Mouse (Mus musculus): ENCODE measurements around the gene Hipk2. TPM values are rescaled to one million over a fixed set of nuclear protein-coding genes. Genes with fewer than 3 reads are reported as not detected.

The Hipk2 gene
- polyA plus RNA-seq, 1 experiment from 2014 or later, result 30.6 TPM

DNA sequence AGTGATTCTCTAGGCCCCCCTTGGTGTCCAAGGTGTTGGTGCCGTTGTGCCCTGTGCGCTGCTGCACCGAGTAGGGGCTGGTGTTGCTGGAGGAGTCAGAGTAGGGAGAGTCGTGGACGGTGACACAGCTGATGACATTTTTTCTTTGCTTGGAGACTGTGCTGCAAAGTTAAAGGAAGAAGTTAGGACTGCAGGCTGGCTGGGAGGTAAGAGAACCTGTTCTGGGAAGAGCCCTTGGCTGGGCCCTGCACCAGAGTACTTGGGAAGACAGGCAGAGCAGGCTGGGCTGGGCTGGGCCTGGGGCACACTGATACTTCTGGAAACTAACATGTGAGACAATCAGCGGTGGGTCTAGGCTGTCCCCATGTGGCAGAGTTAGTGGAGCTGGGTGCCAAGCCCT, 172.4 kb downstream of the Hipk2 start:
- DNase-seq (ENCODE audit: low spot score) (no peak), ATAC-seq (ENCODE audit: insufficient read depth, low FRiP score, low TSS enrichment) (no peak)
- Histone ChIP-seq H3K4me2 (ENCODE audit: low read depth) (no peak overlapping the region), H3K4me3 (ENCODE audit: low read depth, low read length) (no peak overlapping the region), H3K27me3 (ENCODE audit: control insufficient read depth, insufficient read depth, low read length) (no peaks in the 10 kb centered on the region), H3K36me3 (ENCODE audit: control insufficient read depth, insufficient read depth, low read length) (peaks cover 19% of the 10 kb centered on the region), H3K9me3 (ENCODE audit: control insufficient read depth, low read length) (no peaks in the 10 kb centered on the region), H3K9ac (ENCODE audit: low read length) (no peak overlapping the region), H3K4me1 (ENCODE audit: control insufficient read depth, insufficient read depth, low read length) (no peaks in the 10 kb centered on the region), H3K27ac (ENCODE audit: low read depth, low read length) (no peak overlapping the region)
- 94% methylated on average over 6 of the region's 6 CpGs for WGBS

DNA sequence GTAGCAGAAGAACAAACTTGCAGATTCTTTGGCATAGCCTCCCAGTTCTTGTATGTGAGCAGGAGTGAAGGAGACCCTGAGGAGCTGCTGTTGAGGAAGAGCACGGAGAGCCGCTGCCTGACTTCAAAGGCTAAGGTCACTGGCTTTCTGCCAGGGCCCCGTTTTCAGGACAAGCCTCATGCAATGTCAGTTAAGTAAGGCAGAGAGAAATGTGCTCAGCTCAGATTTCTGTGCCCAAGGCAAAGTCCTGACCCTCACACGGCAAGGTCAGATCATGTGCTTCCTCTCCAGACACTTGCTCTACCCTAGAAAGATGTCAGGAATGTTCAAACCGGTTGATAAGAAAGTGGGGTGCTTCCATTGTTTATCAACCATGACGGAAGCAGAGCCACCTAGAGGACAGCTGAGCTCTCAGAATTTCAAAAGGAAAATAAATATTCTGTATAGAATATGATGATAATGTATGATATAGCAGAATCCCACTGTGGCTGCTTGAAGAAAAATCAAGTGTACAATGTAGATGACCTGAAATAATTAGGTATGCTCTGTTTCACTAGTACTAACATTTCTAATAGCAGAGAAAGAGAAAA, 173.1 kb downstream of the Hipk2 start:
- Histone ChIP-seq H3K4me1 (ENCODE audit: control insufficient read depth, insufficient read depth, low read length) (no peaks in the 10 kb centered on the region), H3K27me3 (ENCODE audit: control insufficient read depth, insufficient read depth, low read length) (no peaks in the 10 kb centered on the region), H3K27ac (ENCODE audit: low read depth, low read length) (no peak overlapping the region), H3K4me2 (ENCODE audit: low read depth) (no peak overlapping the region), H3K36me3 (ENCODE audit: control insufficient read depth, insufficient read depth, low read length) (peaks cover 24% of the 10 kb centered on the region), H3K9me3 (ENCODE audit: control insufficient read depth, low read length) (no peaks in the 10 kb centered on the region), H3K9ac (ENCODE audit: low read length) (no peak overlapping the region), H3K4me3 (ENCODE audit: low read depth, low read length) (no peak overlapping the region)
- DNase-seq (ENCODE audit: low spot score), result no peak
- no peak for ATAC-seq (ENCODE audit: insufficient read depth, low FRiP score, low TSS enrichment)
- 63% methylated on average over 6 of the region's 6 CpGs for WGBS

DNA sequence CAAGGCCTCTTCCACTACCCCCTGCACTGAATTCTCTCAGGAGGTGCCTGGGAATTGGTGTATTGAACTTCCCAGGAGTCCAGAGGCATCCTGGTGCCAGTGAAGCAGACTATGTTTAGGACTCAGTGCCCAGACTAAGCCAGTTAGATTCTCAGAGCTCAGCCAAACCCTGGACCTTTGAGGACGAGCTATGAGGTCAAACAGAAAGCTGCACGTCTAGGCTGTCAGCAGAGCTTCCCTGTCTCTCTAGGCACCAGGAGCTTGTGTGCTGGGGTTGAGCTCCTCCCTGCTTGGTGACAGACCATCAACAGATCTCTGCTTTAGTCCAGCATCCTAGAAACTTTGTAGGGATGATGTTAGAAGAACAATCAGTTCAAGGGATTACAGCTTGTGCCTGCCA, 174.5 kb downstream of the Hipk2 start:
- no peak overlapping the region for H3K27ac ChIP-seq (ENCODE audit: low read depth, low read length)
- 68% methylated on average over 2 of the region's 2 CpGs for WGBS
- H3K4me3 ChIP-seq (ENCODE audit: low read depth, low read length), result no peak overlapping the region
- H3K4me2 ChIP-seq (ENCODE audit: low read depth), result no peak overlapping the region
- no peaks in the 10 kb centered on the region for H3K27me3 ChIP-seq (ENCODE audit: control insufficient read depth, insufficient read depth, low read length)
- ATAC-seq (ENCODE audit: insufficient read depth, low FRiP score, low TSS enrichment) (no peak), DNase-seq (ENCODE audit: low spot score) (no peak)
- no peaks in the 10 kb centered on the region for H3K4me1 ChIP-seq (ENCODE audit: control insufficient read depth, insufficient read depth, low read length)
- H3K36me3 ChIP-seq (ENCODE audit: control insufficient read depth, insufficient read depth, low read length), result peaks cover 26% of the 10 kb centered on the region
- no peaks in the 10 kb centered on the region for H3K9me3 ChIP-seq (ENCODE audit: control insufficient read depth, low read length)
- no peak overlapping the region for H3K9ac ChIP-seq (ENCODE audit: low read length)

DNA sequence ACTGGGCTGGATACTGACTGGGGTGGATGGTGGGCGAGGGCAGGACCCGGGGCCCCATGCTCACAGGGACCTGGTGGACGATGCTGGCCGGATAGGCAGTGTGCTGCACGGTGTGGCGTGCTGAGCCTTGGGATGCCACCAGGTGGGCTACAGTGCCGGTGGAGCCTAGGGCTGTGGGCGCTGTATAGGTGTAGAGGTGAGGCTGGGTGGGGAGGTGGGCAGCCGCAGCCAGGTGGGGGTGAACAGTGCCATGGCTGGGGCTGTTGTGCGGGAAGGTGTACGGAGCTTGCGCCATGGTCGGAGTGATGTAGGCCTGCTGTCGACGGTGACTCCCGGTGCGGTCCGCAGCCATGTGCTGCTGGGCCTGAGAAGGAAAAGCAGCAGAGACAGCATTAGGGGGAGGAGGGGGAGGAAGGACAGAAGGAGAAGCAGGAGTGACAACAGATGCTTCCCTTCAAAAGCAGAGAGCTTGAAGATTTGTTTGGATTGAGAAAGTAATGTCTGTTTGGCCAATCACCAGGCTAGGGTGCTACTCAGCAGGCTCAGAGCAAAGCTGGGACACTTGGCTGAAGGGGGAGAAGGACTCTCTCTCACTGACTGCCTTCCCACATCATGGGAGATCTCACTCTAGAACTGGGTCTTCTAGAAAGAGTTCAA, 177.6 kb downstream of the Hipk2 start:
- no peak overlapping the region for H3K4me3 ChIP-seq (ENCODE audit: low read depth, low read length)
- no peaks in the 10 kb centered on the region for H3K4me1 ChIP-seq (ENCODE audit: control insufficient read depth, insufficient read depth, low read length)
- DNase-seq (ENCODE audit: low spot score), result no peak
- H3K27ac ChIP-seq (ENCODE audit: low read depth, low read length), result no peak overlapping the region
- no peak for ATAC-seq (ENCODE audit: insufficient read depth, low FRiP score, low TSS enrichment)
- H3K36me3 ChIP-seq (ENCODE audit: control insufficient read depth, insufficient read depth, low read length), result peaks cover 32% of the 10 kb centered on the region
- no peak overlapping the region for H3K4me2 ChIP-seq (ENCODE audit: low read depth)
- H3K9ac ChIP-seq (ENCODE audit: low read length), result no peak overlapping the region
- 96% methylated on average over 16 of the region's 18 CpGs for WGBS
- no peaks in the 10 kb centered on the region for H3K9me3 ChIP-seq (ENCODE audit: control insufficient read depth, low read length)
- no peaks in the 10 kb centered on the region for H3K27me3 ChIP-seq (ENCODE audit: control insufficient read depth, insufficient read depth, low read length)

DNA sequence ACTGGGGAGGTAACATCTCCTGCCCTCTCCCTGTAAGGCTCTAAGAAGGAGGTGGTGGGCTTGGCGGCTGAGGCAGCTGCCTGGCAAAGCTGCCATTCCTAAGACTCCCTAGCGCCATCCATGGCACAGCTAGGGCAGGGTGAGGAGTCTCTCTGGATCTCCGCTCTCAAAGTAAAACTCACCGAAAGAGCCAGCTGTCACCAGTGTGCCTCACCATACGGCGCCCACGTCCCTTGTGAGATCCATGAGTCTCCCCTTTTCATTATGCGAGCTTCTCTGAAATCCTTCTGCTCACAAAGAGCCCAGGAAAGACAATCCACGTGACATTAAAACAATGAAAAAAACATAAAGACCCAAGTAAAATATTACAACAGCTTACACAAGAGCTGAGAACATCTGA, 179.4 kb downstream of the Hipk2 start:
- no peak overlapping the region for H3K27ac ChIP-seq (ENCODE audit: low read depth, low read length)
- WGBS, result 87% methylated on average over 9 of the region's 9 CpGs
- no peak overlapping the region for H3K4me3 ChIP-seq (ENCODE audit: low read depth, low read length)
- H3K36me3 ChIP-seq (ENCODE audit: control insufficient read depth, insufficient read depth, low read length), result peaks cover 30% of the 10 kb centered on the region
- DNase-seq (ENCODE audit: low spot score) (no peak), ATAC-seq (ENCODE audit: insufficient read depth, low FRiP score, low TSS enrichment) (no peak)
- H3K4me2 ChIP-seq (ENCODE audit: low read depth), result no peak overlapping the region
- no peaks in the 10 kb centered on the region for H3K4me1 ChIP-seq (ENCODE audit: control insufficient read depth, insufficient read depth, low read length)
- H3K27me3 ChIP-seq (ENCODE audit: control insufficient read depth, insufficient read depth, low read length), result no peaks in the 10 kb centered on the region
- no peaks in the 10 kb centered on the region for H3K9me3 ChIP-seq (ENCODE audit: control insufficient read depth, low read length)
- H3K9ac ChIP-seq (ENCODE audit: low read length), result no peak overlapping the region

DNA sequence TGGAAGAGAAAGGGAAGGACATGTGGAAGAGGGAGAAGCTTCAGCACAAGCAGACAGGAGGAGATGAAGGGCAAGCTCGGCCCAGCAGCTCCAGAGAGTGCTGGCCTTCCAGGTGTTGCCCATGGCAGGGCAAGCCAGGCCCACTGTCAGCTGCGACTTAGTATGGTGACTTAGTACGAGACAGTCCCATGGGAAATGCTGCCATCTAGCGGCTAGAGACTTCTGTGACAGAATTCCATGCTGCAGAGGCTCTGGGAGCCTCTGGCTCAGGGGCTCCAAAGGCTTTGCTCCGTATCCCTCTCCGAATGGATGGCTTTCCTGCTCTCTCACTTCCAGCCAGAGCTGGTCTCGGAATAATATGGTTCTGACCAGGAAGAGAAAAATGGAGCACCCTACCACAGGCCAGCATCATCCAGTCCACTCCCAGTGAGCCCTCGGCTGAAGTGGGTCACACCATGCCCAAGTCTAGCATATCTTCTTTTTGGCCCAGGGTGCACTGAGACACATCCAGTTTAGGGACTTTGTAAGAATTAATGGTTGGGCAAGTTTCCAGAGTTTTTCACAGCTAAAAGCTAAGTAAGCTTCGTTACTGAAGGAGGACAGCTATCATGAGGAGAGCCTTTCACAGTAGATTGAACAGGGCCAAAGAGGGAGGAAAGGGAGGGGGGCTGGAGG, 180.4 kb downstream of the Hipk2 start:
- peaks cover 27% of the 10 kb centered on the region for H3K36me3 ChIP-seq (ENCODE audit: control insufficient read depth, insufficient read depth, low read length)
- 37% methylated on average over 9 of the region's 9 CpGs for WGBS
- DNase-seq (ENCODE audit: low spot score) (peak; percentile 80), ATAC-seq (ENCODE audit: insufficient read depth, low FRiP score, low TSS enrichment) (peak; percentile 67; the same call in 1 of the 2 replicates)
- H3K4me2 ChIP-seq (ENCODE audit: low read depth), result no peak overlapping the region
- no peaks in the 10 kb centered on the region for H3K27me3 ChIP-seq (ENCODE audit: control insufficient read depth, insufficient read depth, low read length)
- no peaks in the 10 kb centered on the region for H3K4me1 ChIP-seq (ENCODE audit: control insufficient read depth, insufficient read depth, low read length)
- no peak overlapping the region for H3K9ac ChIP-seq (ENCODE audit: low read length)
- no peak overlapping the region for H3K4me3 ChIP-seq (ENCODE audit: low read depth, low read length)
- H3K9me3 ChIP-seq (ENCODE audit: control insufficient read depth, low read length), result no peaks in the 10 kb centered on the region
- no peak overlapping the region for H3K27ac ChIP-seq (ENCODE audit: low read depth, low read length)

DNA sequence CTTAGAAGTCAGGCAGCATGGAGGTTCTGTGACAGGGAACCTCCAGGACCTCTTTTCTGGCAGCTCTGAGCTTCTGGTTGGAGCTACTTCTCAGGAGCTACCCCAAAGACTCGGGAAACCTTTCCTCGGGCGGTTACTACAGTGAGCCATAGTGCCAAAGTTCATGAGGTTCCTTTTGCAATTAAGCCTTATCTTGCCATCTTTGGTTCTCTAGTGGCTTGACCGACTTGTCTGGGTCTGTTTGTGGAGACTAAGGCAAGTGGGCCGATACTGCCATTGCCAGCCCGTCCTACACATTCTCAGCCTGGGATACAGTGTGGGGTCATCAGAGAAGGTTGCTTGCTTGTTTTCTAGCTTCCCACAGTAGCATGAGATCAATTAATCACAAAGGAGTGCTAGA, 183.4 kb downstream of the Hipk2 start:
- no peak for DNase-seq (ENCODE audit: low spot score)
- Histone ChIP-seq H3K4me1 (ENCODE audit: control insufficient read depth, insufficient read depth, low read length) (no peaks in the 10 kb centered on the region), H3K9ac (ENCODE audit: low read length) (no peak overlapping the region), H3K27me3 (ENCODE audit: control insufficient read depth, insufficient read depth, low read length) (no peaks in the 10 kb centered on the region), H3K4me3 (ENCODE audit: low read depth, low read length) (no peak overlapping the region), H3K9me3 (ENCODE audit: control insufficient read depth, low read length) (no peaks in the 10 kb centered on the region), H3K27ac (ENCODE audit: low read depth, low read length) (no peak overlapping the region), H3K4me2 (ENCODE audit: low read depth) (no peak overlapping the region), H3K36me3 (ENCODE audit: control insufficient read depth, insufficient read depth, low read length) (peaks cover 13% of the 10 kb centered on the region)
- no peak for ATAC-seq (ENCODE audit: insufficient read depth, low FRiP score, low TSS enrichment)
- 92% methylated on average over 6 of the region's 6 CpGs for WGBS

DNA sequence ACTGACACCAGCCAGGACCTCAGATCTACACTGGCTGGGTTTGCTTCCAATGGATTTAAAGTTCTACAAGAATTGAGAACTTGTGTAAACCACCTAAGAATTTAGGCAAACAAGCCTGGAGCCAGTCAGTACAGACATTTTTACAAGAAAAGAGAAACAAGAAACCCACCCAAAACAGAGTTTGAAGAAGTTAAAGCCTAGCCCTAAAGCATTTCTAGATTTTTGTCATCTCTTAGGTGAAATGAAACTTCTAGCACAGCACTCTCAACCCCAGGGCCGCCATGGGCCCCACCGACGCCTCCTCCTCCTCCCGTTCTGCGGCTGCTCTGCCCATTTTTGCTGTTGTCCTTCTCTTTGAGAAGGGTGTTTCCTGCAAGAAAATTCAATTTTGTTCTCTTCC, 184.9 kb downstream of the Hipk2 start:
- no peak for DNase-seq (ENCODE audit: low spot score)
- no peak overlapping the region for H3K27ac ChIP-seq (ENCODE audit: low read depth, low read length)
- peaks cover 8% of the 10 kb centered on the region for H3K36me3 ChIP-seq (ENCODE audit: control insufficient read depth, insufficient read depth, low read length)
- no peak overlapping the region for H3K4me3 ChIP-seq (ENCODE audit: low read depth, low read length)
- 89% methylated on average over 5 of the region's 5 CpGs for WGBS
- no peaks in the 10 kb centered on the region for H3K4me1 ChIP-seq (ENCODE audit: control insufficient read depth, insufficient read depth, low read length)
- no peak overlapping the region for H3K4me2 ChIP-seq (ENCODE audit: low read depth)
- no peak for ATAC-seq (ENCODE audit: insufficient read depth, low FRiP score, low TSS enrichment)
- H3K9ac ChIP-seq (ENCODE audit: low read length), result no peak overlapping the region
- H3K27me3 ChIP-seq (ENCODE audit: control insufficient read depth, insufficient read depth, low read length), result no peaks in the 10 kb centered on the region
- no peaks in the 10 kb centered on the region for H3K9me3 ChIP-seq (ENCODE audit: control insufficient read depth, low read length)

DNA sequence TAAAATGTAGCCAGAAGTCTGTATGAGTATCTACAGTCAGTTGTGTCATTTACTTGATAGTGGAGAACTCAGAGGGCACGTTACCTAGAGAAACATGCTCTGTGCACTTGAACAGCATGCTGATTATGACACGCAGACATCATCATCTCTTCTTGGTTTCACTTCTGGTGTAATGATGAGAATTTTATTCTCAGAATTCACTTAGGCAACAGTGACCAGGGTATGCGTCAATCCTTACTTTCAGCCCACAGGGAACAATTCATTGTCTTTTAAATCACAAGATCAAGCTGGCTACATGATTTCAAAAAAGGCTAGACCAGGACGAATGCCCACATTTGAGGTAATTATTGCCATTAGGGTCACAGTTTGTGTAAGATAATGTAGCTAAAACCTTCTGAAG, 185.3 kb downstream of the Hipk2 start:
- Histone ChIP-seq H3K27me3 (ENCODE audit: control insufficient read depth, insufficient read depth, low read length) (no peaks in the 10 kb centered on the region), H3K4me2 (ENCODE audit: low read depth) (no peak overlapping the region), H3K36me3 (ENCODE audit: control insufficient read depth, insufficient read depth, low read length) (peaks cover 8% of the 10 kb centered on the region), H3K9me3 (ENCODE audit: control insufficient read depth, low read length) (no peaks in the 10 kb centered on the region), H3K4me1 (ENCODE audit: control insufficient read depth, insufficient read depth, low read length) (no peaks in the 10 kb centered on the region), H3K4me3 (ENCODE audit: low read depth, low read length) (no peak overlapping the region), H3K9ac (ENCODE audit: low read length) (no peak overlapping the region), H3K27ac (ENCODE audit: low read depth, low read length) (no peak overlapping the region)
- no peak for DNase-seq (ENCODE audit: low spot score)
- WGBS, result 83% methylated on average over 4 of the region's 4 CpGs
- no peak for ATAC-seq (ENCODE audit: insufficient read depth, low FRiP score, low TSS enrichment)

Data from neural tube, embryonic 11.5 days (tissue).